8 mouse cellular contexts compared by ENCODE assay signal in genomic region chrX:73659575-73660283, GRCm38 (mm10). TPM values are rescaled to one million over a fixed set of nuclear protein-coding genes. Genes with fewer than 3 reads are reported as not detected.
A peak's percentile ranks its signal among the peaks of the same experiment; 100 is the strongest.
DNase-seq lines count a peak whose midpoint lies in the region; ATAC-seq and TF ChIP-seq lines count a peak whose summit lies in the region.

Gene Pnck (minus strand): TSS chrX:73660117.

- peak within 1 kb of the TSS; percentile 54 for H3K4me3 ChIP-seq in heart, embryonic 12.5 days
- peak within 1 kb of the TSS; percentile 74 for H3K4me3 ChIP-seq in E14TG2a.4 (replicated peaks; ENCODE audit: low read length)
- peak within 1 kb of the TSS; percentile 52 for H3K4me3 ChIP-seq in hindbrain, embryonic 15.5 days
- peak within 1 kb of the TSS; percentile 46 for H3K4me3 ChIP-seq in liver, embryonic 13.5 days (replicated peaks)

- peak within 1 kb of the TSS; percentile 67 for H3K9ac ChIP-seq in heart, embryonic 12.5 days
- H3K9ac ChIP-seq in hindbrain, embryonic 15.5 days, result peak within 1 kb of the TSS; percentile 60
- H3K9ac ChIP-seq in liver, embryonic 13.5 days, result peak within 1 kb of the TSS; percentile 29; the same call in 1 of the 2 replicates

- no peak for TF ChIP-seq CTCF in E14TG2a.4 (conservative IDR thresholded peaks at IDR 0.05; ENCODE audit: low read length)

- intact Hi-C loops in heart, postnatal 10 days (cut with DNase I), result loop anchor here (5.0 kb wide), 1 partner anchor 607 kb away; no protein-coding TSS in a partner anchor

- DNase-seq in heart, postnatal 10 days, result no peak
- DNase-seq in embryo, embryonic 10 days (ENCODE audit: low spot score), result peak; percentile 27
- DNase-seq in liver, embryonic 13.5 days, result no peak
- DNase-seq in testis, postnatal 10 days (ENCODE audit: low spot score), result peak; percentile 41
- no peak for DNase-seq in right cerebral cortex, postnatal 25 days

- H3K4me1 ChIP-seq in heart, embryonic 12.5 days (replicated peaks), result 0 out of 2 replicates have a peak, but pooled peaks cover 4% of the 10 kb centered on the region
- peaks cover 19% of the 10 kb centered on the region; the same call in 1 of the 2 replicates for H3K4me1 ChIP-seq in E14TG2a.4 (replicated peaks; ENCODE audit: low read depth, low read length)
- H3K4me1 ChIP-seq in hindbrain, embryonic 15.5 days (replicated peaks), result peaks cover 15% of the 10 kb centered on the region
- no peaks in the 10 kb centered on the region for H3K4me1 ChIP-seq in liver, embryonic 13.5 days (replicated peaks)

- 17% methylated on average over 53 of the region's 57 CpGs for WGBS in heart, embryonic 12.5 days
- 26% methylated on average over 54 of the region's 57 CpGs for WGBS in hindbrain, embryonic 15.5 days
- WGBS in liver, embryonic 13.5 days (ENCODE audit: insufficient replicate concordance), result 20% methylated on average over 49 of the region's 57 CpGs

- no peaks in the 10 kb centered on the region for H3K36me3 ChIP-seq in heart, embryonic 12.5 days
- H3K36me3 ChIP-seq in E14TG2a.4 (ENCODE audit: insufficient read depth, low read length), result no peaks in the 10 kb centered on the region
- no peaks in the 10 kb centered on the region for H3K36me3 ChIP-seq in hindbrain, embryonic 15.5 days
- H3K36me3 ChIP-seq in liver, embryonic 13.5 days, result no peaks in the 10 kb centered on the region

- no peaks in the 10 kb centered on the region for H3K9me3 ChIP-seq in heart, embryonic 12.5 days (replicated peaks)
- H3K9me3 ChIP-seq in E14TG2a.4 (ENCODE audit: low read length), result no peaks in the 10 kb centered on the region
- no peaks in the 10 kb centered on the region for H3K9me3 ChIP-seq in hindbrain, embryonic 15.5 days
- H3K9me3 ChIP-seq in liver, embryonic 13.5 days (replicated peaks), result no peaks in the 10 kb centered on the region

- ATAC-seq in heart, embryonic 12.5 days (ENCODE audit: insufficient number of reproducible peaks, low FRiP score), result peak; percentile 61
- ATAC-seq in hindbrain, embryonic 15.5 days (ENCODE audit: low FRiP score, low read depth), result peak; percentile 77
- 0 out of 2 replicates have a peak, but pooled peaks have one; percentile 18 for ATAC-seq in liver, embryonic 13.5 days (ENCODE audit: low read depth)

- peaks cover 18% of the 10 kb centered on the region for H3K27me3 ChIP-seq in heart, embryonic 12.5 days (replicated peaks)
- peaks cover 10% of the 10 kb centered on the region for H3K27me3 ChIP-seq in E14TG2a.4 (ENCODE audit: insufficient read depth, low read length)
- H3K27me3 ChIP-seq in hindbrain, embryonic 15.5 days, result no peaks in the 10 kb centered on the region
- peaks cover 14% of the 10 kb centered on the region for H3K27me3 ChIP-seq in liver, embryonic 13.5 days

- peak within 1 kb of the TSS; percentile 79 for H3K4me2 ChIP-seq in heart, embryonic 12.5 days
- H3K4me2 ChIP-seq in hindbrain, embryonic 15.5 days, result peak within 1 kb of the TSS; percentile 60
- H3K4me2 ChIP-seq in liver, embryonic 13.5 days, result peak within 1 kb of the TSS; percentile 63

- no peak within 1 kb of the TSS for H3K27ac ChIP-seq in heart, embryonic 12.5 days (ENCODE audit: poor library complexity, severe bottlenecking)
- peak within 1 kb of the TSS; percentile 81 for H3K27ac ChIP-seq in hindbrain, embryonic 15.5 days (replicated peaks)
- no peak within 1 kb of the TSS for H3K27ac ChIP-seq in liver, embryonic 13.5 days

RNA-seq across cellular contexts. Expression of gene Pnck, which starts in this region (rescaled TPM):
- 10.7 and 11.0 TPM in 2 replicates for polyA plus RNA-seq in heart, embryonic 12.5 days (2016; fragmentation: Nextera tagmentation; extraction: Ambion mirVana)
- total RNA-seq in heart, postnatal 10 days (2021), result 1 to 10 TPM; 8.0 to 8.4 TPM
- polyA plus RNA-seq in hindbrain, embryonic 15.5 days (2015; fragmentation: Nextera tagmentation; extraction: Ambion mirVana), result 162 and 175 TPM in 2 replicates
- 1.1 and 1.2 TPM in 2 replicates for polyA plus RNA-seq in liver, embryonic 13.5 days (2015; fragmentation: Nextera tagmentation; extraction: Ambion mirVana)

Comparison
In these comparisons a context has a peak if more than half of its experiments do, and no peak if none do; other contexts are left out.
1. RNA of gene Pnck (polyA plus RNA-seq): 162 to 175 TPM in hindbrain, embryonic 15.5 days; 10.7 to 11.0 TPM in heart, embryonic 12.5 days and 1.1 to 1.2 TPM in liver, embryonic 13.5 days; every median in the first group is over 10 times any median in the second.
2. ATAC-seq: peak in every context shown above with its lines; median percentile 77 in hindbrain, embryonic 15.5 days; 61 in heart, embryonic 12.5 days; 18 in liver, embryonic 13.5 days.
3. DNase-seq: peak in embryo, embryonic 10 days (single experiment) and testis, postnatal 10 days (single experiment); none in heart, postnatal 10 days (0 of 2), liver, embryonic 13.5 days (single experiment) and right cerebral cortex, postnatal 25 days (single experiment).
4. Peak in every context shown above with its lines, with median percentiles within 50 percentile points of each other: H3K4me2 ChIP-seq, H3K4me3 ChIP-seq and H3K9ac ChIP-seq.